Mouse (Mus musculus) layer of hippocampus, postnatal 36 days (tissue): ENCODE results near the gene Mis12. TPM values are rescaled to one million over a fixed set of nuclear protein-coding genes. Genes with fewer than 3 reads are reported as not detected.

Source experiments
- DNase-seq, 2 experiments: peaks; one replicate each; pipeline ENCODE4 v3.0.0; 2022
- total RNA-seq, 2 experiments: library from RNA; stranded (reverse); gene quantifications; 2 replicates each; pipeline ENCODE4 v1.2.3; 2021

Mis12 gene
- total RNA-seq, 2 experiments from 2014 or later, result 16.6 to 18.1 TPM

DNA sequence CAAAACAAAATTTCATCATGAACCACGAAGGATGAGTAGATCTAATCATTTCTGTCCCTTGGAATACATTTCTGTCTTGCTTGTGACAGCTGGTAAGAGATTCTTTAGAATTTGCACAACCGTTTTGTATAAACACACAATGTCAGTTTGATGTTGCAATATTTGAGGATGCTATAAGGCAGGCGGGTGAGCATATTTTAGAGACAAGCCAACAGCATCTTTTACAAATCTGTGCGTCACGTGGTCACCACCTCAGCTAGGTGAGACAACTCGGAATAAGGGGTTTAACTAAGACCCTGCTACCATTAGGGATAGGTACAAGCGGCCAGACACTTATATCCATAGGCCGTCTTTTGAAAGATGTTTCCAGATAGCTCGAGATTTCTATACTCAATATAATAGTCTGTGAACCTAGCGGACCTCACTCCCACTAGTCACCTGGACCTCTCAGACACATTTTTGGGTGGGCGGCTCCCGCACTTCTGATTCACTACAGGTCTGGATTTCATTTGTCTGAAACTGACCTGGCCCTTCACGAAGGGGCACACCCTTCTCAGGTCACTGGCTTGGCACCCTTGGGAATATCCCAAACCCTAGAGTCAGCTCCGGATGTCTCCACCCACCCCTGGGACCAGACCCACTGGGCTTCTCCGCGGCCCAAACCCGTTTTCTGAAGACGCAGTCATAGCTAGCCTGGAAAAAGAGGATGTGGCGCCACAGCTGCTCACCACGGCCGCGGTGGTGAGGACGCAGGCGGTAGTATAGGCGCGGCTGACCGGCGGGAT is 803 bp upstream of the Mis12 start:
- no peak for DNase-seq

DNA sequence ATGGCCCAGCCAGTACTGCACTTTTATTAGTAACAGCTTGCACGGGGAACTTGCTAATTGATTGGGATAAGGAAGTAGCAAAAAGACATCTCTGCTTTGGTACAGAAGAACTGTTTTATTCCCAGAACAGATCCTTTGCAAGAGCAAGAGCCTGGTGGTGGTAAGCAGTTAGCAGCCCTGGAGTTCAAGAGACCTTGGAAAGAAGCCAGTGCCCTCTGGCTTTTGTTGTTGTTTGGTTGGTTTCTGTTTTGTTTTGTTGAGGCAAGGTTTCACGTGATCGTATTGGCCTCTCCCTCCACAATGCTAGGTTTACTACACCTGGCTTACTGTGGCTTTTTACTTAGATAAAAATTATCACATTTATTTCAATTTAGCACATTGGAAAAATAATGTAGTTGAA is 8.9 kb downstream of the Mis12 start:
- DNase-seq, result no peak

DNA sequence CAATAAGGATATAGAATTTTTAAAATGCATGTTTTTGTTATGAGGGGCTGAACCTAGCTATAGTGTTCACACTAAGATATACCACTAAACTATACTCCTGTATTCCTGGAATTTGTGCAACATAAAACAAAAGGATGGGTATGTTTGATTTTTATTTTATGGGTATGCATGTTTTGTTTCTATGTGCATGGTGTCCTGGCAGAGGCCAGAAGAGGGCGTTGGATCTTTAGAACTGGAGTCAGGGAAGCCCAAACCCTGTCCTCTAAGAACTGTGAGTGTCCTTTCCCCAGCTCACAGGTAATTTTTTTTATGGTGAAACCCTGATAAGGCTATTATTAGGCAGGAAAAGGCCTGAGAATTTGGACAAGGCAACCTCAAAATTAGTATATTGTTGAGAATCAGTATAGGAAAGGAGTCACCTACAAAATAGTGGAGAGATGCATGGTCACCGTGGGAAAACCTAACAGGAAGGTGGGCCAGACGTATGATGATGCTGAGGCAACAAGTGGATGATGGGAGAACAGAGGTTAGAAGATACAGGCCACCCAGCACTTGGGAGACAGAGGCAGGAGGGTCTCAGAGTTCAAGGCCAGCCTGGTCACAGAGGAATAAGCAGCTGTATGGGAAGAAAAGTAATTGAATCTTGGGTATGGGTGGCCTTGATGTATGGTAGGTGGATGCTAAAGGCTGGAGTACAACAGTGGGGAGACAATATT is 10.2 kb downstream of the Mis12 start:
- no peak for DNase-seq

DNA sequence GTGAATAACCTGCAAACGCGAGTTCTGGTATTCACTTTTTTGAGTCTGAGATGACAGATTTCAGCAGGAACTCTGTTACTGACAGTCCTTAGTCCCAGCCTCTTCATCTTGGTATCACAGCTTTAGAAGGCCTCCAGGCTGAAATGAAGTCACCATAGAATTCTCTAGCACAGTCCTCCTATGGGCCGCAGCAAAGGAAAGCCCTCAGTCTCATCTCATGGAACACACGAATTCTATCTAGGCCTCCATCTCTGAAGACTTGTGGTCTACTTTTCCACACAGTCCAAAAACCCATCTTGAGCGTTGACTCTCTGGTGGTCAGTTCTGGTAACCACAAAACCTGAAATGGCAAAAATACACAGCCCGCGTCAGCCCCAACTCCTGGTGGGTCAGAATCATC is 12.7 kb downstream of the Mis12 start:
- DNase-seq, result no peak

DNA sequence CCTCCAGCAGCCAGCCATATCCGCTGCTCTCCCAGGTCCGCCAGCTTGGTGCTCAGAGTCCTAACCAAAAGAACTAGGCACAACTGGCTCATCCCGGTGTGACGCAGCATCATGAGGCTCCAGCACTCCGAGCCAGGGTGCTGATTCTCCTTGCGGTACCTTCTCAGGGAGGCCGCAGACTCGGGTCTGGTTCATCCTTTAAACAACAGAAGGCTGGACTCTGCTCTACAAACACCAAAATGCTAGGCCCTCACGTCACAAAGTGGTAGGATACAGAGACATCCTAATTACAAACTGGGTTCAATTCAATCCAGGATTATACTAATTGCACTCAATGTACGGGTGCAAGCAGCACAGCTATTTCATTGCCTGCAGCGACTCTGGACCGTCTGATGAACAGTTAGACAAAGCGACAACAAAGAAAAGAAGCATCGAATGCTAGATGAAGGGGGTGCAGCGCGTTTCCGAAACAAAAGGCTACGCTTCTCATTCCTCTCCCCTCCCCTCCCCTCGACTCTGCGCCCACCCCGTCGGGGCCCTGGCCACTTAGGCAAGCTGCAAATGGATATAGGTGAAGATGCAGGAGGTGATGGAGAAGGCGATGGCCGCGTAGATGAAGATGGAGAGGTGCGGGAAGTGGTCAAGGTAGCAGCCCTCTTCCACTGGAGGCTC is 13.2 kb downstream of the Mis12 start:
- peak; percentile 42 to 43 for DNase-seq

DNA sequence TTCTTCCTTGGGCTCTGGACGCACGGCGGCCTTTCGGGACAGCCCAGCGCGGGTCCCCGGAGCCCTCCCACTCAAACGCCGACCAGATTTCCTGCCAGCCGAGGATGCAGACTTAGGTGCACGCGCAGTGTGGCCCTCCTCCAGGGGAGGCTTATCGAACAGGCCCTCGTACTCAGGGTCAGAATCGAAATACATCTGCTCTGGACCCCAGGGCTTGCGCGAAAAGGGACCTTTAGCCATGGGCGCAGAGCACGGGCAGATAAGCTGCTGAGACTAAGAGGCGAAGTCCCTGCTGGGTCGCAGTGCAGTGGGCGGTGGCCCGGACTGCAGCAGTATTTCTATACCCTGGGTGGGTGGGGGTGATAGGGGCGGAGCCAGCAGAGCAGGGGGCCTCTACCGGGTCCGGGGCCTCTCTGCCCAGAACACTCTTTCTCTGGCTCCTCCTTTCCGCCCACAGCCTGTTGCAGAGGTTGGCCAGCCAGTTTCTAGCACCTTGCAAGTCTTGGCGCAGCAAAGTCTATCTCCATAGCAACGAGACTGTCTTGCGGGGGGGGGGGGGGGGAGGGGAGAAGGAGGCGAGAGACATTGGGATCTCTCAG is 13.9 kb downstream of the Mis12 start, which contains the start of gene 6330403K07Rik:
TSS of gene 6330403K07Rik (minus strand) at position 351 of the 599 bp plus-strand sequence.
- DNase-seq, result peak; percentile 47 to 53

DNA sequence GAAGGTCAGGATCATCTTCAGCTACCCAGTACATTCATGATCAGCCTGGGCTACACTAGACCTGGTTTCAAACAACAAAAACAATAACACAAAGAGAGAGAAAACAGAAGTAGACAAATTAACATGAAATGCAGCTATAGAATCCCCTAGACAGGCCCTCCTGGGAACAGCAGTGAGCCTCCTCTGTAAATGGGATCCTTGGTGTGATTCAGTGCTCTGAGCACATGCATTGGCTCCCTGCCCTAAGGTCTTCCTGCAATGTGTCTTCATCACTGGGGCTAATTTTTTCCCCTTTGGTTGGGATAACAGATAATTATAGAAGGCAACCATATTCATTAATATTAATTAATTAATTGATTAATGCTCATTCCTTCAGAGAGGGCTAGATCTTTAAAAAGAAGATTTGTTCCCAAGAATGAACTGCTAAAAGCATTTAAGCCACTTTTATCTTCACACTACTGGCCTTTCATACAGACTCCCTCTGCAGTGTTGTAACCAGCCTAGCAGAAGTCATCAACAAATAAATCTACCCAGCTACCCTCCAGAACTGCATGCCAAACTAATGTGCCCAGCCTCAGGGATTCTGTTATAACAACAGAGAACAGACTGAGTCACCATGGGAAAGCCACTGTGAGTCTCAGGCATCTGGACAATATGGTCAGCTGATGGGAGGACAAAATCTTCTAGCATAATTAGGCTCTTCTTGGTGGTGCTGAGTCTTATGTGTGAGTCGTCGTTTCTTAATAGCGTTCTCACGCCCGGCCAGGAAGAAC is 20.3 kb downstream of the Mis12 start:
- DNase-seq, result no peak

DNA sequence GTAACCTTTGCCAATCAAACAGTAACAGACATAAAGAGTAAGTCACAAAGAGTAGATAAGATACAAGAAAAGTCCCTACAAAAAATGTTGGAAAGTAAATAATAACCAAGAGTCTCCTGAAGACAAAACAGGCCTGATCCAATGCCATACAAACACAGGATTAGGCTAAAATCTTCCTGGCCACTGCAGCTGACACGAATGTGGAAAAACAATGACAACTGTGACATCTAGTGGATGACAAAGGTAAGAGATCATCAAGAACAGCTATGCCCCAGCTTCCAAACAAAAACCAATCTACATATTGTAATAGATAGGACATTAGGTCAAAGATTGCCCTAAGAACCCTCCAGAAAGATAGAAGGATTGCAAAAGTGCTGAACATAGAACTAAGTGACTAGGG is 33.1 kb downstream of the Mis12 start:
- DNase-seq, result no peak

DNA sequence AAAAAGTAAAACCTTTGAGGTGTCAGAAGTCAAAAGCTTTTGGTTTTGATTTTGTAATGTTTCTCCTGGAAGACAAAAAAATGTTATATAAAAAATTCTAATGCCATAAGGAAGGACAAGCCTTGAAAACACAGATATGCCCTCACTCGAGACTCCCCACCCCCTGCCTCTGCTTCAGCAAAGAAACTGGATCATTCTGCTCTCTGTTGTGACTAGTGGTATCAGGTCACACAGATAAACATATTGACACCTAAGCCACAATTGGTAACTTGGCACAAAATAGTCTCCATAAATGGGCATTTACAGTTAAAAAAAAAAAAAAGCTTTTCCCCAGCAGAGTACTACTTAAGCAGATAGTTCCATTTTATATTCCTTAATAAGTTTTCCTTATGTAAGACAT is 56.9 kb downstream of the Mis12 start:
- no peak for DNase-seq

Other genes with a start within 250 kb of the Mis12 start
- gene Scimp, start 207.0 kb upstream of the Mis12 start, total RNA-seq, result not detected
- 100 to 1,000 TPM; 126 to 128 TPM for gene Rabep1, start 174.8 kb upstream of the Mis12 start, total RNA-seq
- gene Nup88, start 49.6 kb upstream of the Mis12 start, total RNA-seq, result 10 to 100 TPM; 53.2 to 59.1 TPM
- 10 to 100 TPM; 39.6 to 41.3 TPM for gene Rpain, start 49.4 kb upstream of the Mis12 start, total RNA-seq
- 100 to 1,000 TPM in 1 of 2 experiments, 10 to 100 TPM in 1; 99.2 to 101 TPM for gene C1qbp, start 36.6 kb upstream of the Mis12 start, total RNA-seq
- 10 to 100 TPM; 59.0 to 70.6 TPM for gene Dhx33, start 15.2 kb upstream of the Mis12 start, total RNA-seq
- gene Derl2, start 230 bp downstream of the Mis12 start, total RNA-seq, result 10 to 100 TPM; 29.9 to 30.9 TPM
- gene 6330403K07Rik, start 13.9 kb downstream of the Mis12 start, total RNA-seq, result 100 to 1,000 TPM; 196 to 210 TPM
- gene Nlrp1a, start 125.1 kb downstream of the Mis12 start, total RNA-seq, result 1 to 10 TPM in 1 of 2 experiments, under 1 TPM in 1; 0.68 to 1.0 TPM
- gene Nlrp1b, start 211.1 kb downstream of the Mis12 start, total RNA-seq, result under 1 TPM; 0.18 to 0.22 TPM